Mouse (Mus musculus) midbrain, postnatal 0 days (tissue): ENCODE results near the gene Col5a1. TPM values are rescaled to one million over a fixed set of nuclear protein-coding genes. Genes with fewer than 3 reads are reported as not detected.

Source experiments
- ATAC-seq: fragments of 200-750 bp; cut with Nextera tagmentation; 2 replicates; pipeline ENCODE4 v1.8.0; 2017; ENCODE audit warnings: moderate number of reproducible peaks, mild to moderate bottlenecking, moderate TSS enrichment, moderate library complexity; ENCODE audit not compliant: low FRiP score
- DNase-seq: peaks from one replicate; pipeline ENCODE4 v3.0.0-alpha.2; 2015; ENCODE audit warnings: low spot score
- H3K27ac ChIP-seq: fragments of 300-500 bp; sonication (generic); 2 replicates; pipeline ENCODE4 v1.5.1; 2014; ENCODE audit warnings: low read depth, mild to moderate bottlenecking, low read length, mixed read lengths
- H3K27me3 ChIP-seq: fragments of 300-500 bp; sonication (generic); 2 replicates; pipeline ENCODE4 v1.6.1; 2014; ENCODE audit warnings: low read length, control low read depth, mixed read lengths; ENCODE audit not compliant: insufficient read depth
- H3K36me3 ChIP-seq: fragments of 300-500 bp; sonication (generic); 2 replicates; pipeline ENCODE4 v1.6.1; 2014; ENCODE audit warnings: low read length, control low read depth, mixed read lengths; ENCODE audit not compliant: insufficient read depth
- H3K4me1 ChIP-seq: fragments of 300-500 bp; sonication (generic); 2 replicates; pipeline ENCODE4 v1.6.1; 2014; ENCODE audit warnings: mild to moderate bottlenecking, control low read depth, antibody characterized with exemption, low read length, mixed read lengths; ENCODE audit not compliant: insufficient read depth
- H3K4me2 ChIP-seq: fragments of 300-500 bp; sonication (generic); 2 replicates; pipeline ENCODE4 v1.6.1; 2014; ENCODE audit warnings: low read depth, mild to moderate bottlenecking, low read length, mixed read lengths; ENCODE audit not compliant: poor library complexity, severe bottlenecking
- H3K4me3 ChIP-seq: fragments of 300-500 bp; sonication (generic); 2 replicates; pipeline ENCODE4 v1.5.1; 2014; ENCODE audit warnings: low read depth, mild to moderate bottlenecking, low read length, moderate library complexity
- H3K9ac ChIP-seq: fragments of 300-500 bp; sonication (generic); replicated peaks from 2 replicates; pipeline ENCODE4 v1.6.1; 2014; ENCODE audit warnings: mild to moderate bottlenecking, low read length, moderate library complexity, mixed read lengths; ENCODE audit not compliant: poor library complexity, severe bottlenecking
- H3K9me3 ChIP-seq: fragments of 300-500 bp; sonication (generic); 2 replicates; pipeline ENCODE4 v1.6.1; 2016; ENCODE audit warnings: low read length, control low read depth
- CTCF ChIP-seq: IDR thresholded peaks from 2 replicates; pipeline ENCODE4 v1.5.1; 2016; ENCODE audit warnings: antibody characterized with exemption, mild to moderate bottlenecking
- WGBS: fragments of 180-500 bp; shearing (Covaris S2); extraction: QIAGEN DNeasy Blood & Tissue Kit; methylation state at CpG from one replicate; pipeline ENCODE4 v1.1.7; 2014; 5-methylcytosine and 5-hydroxymethylcytosine counted together
- polyA plus RNA-seq: library from polyadenylated mRNA; unstranded; fragments of >200 nt; fragmentation: Nextera tagmentation; extraction: Ambion mirVana; gene quantifications from 2 replicates; pipeline ENCODE4 v1.2.1, GENCODE M21; 2015
- total RNA-seq: library from RNA; depleted of rRNA; stranded (reverse); fragments of >200 nt; gene quantifications from 2 replicates; pipeline ENCODE4 v1.2.3, GENCODE M21; 2014

Gene Col5a1
- total and polyA plus RNA-seq, 2 experiments from 2014 or later: 5.6 to 16.9 TPM

DNA sequence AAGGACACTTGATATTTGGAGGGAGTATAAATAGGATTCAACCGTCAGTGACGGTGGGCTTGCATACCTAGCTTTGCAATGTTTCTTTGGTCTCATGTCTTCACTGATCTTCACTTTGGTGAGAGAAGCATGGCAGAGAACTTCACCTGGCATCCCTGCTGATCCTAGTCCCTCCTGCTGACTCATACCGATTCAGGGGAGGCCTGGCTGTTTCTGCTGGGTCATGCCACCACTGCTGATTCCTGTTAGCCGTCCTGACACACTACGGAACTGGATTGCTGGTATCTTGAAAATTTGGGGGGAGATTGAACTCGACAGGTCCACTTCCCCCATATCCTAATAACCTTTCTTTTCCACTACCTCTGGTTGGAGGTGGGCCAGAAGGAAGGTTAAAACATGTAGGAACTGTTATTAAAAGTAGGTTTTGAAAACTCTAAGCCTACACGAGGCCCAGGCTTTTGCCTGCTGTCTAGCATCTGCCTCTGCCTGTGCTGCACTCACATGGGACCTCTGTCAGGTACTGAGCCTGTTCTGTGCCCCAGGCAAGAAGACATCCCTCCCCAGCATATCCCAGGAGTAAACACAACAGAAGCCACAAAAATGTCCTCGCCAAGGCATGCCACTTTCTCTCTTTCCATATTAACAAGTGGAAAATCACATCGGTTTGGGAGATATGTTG is 158.8 kb downstream of the Col5a1 start:
- H3K9ac ChIP-seq: no peak overlapping the region
- H3K4me2 ChIP-seq: no peak overlapping the region
- TF ChIP-seq CTCF: no peak
- no peaks in the 10 kb centered on the region for H3K36me3 ChIP-seq
- no peaks in the 10 kb centered on the region; the same call in 1 of the 2 replicates for H3K4me1 ChIP-seq
- ATAC-seq: no peak
- no peaks in the 10 kb centered on the region for H3K27me3 ChIP-seq
- no peak overlapping the region for H3K27ac ChIP-seq
- DNase-seq: no peak
- H3K9me3 ChIP-seq: no peaks in the 10 kb centered on the region
- WGBS: 85% methylated on average over 9 of the region's 9 CpGs
- H3K4me3 ChIP-seq: no peak overlapping the region

DNA sequence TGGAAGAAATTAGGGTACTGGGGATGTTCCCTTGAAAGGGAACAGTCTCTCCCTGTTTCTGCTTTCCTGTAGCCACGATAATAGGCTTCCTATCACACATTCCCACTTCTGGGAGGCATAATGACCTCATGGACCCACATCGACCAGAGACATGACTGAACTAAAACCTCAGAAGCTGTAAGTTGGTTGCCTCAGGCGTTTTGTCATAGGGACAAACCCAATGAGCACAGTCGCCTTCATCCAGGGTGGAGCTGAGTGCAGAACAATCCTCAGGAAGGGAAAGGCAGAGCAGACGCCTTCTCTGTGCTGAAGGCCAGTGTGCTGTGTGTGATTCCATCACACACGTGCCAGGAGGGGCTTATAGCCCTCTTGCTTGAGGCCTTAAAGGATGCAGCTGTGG is 160.1 kb downstream of the Col5a1 start:
- 77% methylated on average over 6 of the region's 6 CpGs for WGBS
- Histone ChIP-seq H3K27ac (no peak overlapping the region), H3K9ac (no peak overlapping the region), H3K27me3 (no peaks in the 10 kb centered on the region), H3K36me3 (no peaks in the 10 kb centered on the region), H3K4me2 (no peak overlapping the region), H3K4me3 (no peak overlapping the region), H3K4me1 (no peaks in the 10 kb centered on the region; the same call in 1 of the 2 replicates), H3K9me3 (no peaks in the 10 kb centered on the region)
- no peak for TF ChIP-seq CTCF
- DNase-seq (no peak), ATAC-seq (no peak)

DNA sequence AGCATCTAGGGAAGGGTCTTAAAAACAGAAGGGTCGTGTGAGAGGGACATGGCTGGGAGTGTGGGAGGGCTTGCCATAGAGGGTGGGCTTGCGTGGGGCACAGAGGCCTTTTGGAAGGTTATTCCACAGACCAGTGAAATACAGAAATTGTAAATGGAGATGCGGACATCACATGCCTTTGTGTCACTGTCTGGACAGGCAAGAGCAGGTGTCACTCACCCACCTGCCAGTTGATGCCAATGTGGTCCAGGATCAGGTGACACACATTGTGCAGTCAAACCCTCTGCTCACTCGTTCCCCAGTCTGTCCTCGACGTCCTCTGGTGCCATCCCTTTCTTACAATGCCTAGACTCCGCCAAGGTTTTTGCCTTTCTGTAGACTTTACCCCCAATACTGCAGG is 160.9 kb downstream of the Col5a1 start:
- H3K4me2 ChIP-seq: no peak overlapping the region
- 84% methylated on average over 7 of the region's 7 CpGs for WGBS
- no peak overlapping the region for H3K4me3 ChIP-seq
- H3K36me3 ChIP-seq: no peaks in the 10 kb centered on the region
- TF ChIP-seq CTCF: no peak
- no peaks in the 10 kb centered on the region for H3K9me3 ChIP-seq
- H3K9ac ChIP-seq: no peak overlapping the region
- no peaks in the 10 kb centered on the region; the same call in 1 of the 2 replicates for H3K4me1 ChIP-seq
- no peak for ATAC-seq
- no peaks in the 10 kb centered on the region for H3K27me3 ChIP-seq
- no peak for DNase-seq
- H3K27ac ChIP-seq: no peak overlapping the region

DNA sequence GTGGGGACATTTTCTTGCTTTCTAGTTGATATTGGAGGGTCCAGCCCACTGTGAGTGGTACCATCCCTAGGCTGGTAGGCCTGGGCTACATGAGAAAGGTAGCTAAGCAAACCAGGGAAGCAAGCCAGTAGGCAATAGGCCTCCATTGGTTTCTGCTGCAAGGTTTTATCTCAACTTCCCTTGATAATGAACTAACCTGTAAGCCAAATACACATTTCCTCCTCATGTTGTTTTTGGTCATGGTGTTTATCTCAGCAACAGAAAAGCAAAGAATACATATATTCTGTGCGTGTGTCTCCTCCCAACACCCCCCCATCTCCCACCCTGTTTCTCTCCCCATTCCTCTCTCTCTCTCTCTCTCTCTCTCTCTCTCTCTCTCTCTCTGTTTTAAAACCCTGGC is 173.7 kb downstream of the Col5a1 start:
- H3K27me3 ChIP-seq: no peaks in the 10 kb centered on the region
- H3K4me1 ChIP-seq: no peaks in the 10 kb centered on the region
- no peak overlapping the region for H3K27ac ChIP-seq
- 89% methylated on average over 1 of the region's 1 CpGs for WGBS
- no peak for ATAC-seq
- no peaks in the 10 kb centered on the region for H3K9me3 ChIP-seq
- no peaks in the 10 kb centered on the region for H3K36me3 ChIP-seq
- no peak overlapping the region for H3K4me2 ChIP-seq
- DNase-seq: no peak
- no peak overlapping the region for H3K4me3 ChIP-seq
- H3K9ac ChIP-seq: no peak overlapping the region
- no peak for TF ChIP-seq CTCF

DNA sequence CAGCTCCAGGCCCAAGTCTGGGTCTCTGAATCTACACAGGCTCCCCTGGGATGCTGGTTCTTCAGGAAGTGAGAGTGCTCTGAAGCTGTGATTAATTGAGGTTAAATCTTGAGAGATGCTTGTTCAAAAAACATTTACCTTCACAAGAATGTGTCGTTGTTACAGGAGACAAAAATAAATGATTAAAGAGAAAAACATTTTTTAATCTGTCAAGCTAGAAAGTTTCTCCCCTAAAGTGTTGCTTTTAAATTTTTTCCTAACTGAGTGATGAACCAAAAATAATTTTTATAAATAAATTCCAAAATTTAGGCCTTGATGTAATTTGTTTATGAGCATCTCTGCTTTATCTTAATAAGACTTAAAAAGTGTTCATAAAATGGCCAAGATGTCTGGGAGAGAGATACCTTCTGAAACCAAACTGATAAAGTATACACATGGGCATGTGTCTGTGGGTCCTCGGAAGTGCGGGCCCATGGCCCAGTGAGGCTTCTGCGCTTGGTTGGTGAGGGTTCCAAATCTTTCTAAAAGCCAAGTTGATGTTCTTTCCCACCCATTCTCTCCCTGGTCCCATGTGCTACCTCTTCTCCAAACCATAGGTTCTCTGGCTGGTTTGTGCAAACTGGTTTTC is 177.6 kb downstream of the Col5a1 start:
- no peaks in the 10 kb centered on the region for H3K36me3 ChIP-seq
- DNase-seq: no peak
- H3K27me3 ChIP-seq: no peaks in the 10 kb centered on the region
- no peak for ATAC-seq
- no peak for TF ChIP-seq CTCF
- H3K4me1 ChIP-seq: 0 out of 2 replicates have a peak, but pooled peaks cover 3% of the 10 kb centered on the region
- no peak overlapping the region for H3K4me2 ChIP-seq
- no peak overlapping the region for H3K9ac ChIP-seq
- no peak overlapping the region for H3K27ac ChIP-seq
- 88% methylated on average over 4 of the region's 4 CpGs for WGBS
- H3K4me3 ChIP-seq: no peak overlapping the region
- no peaks in the 10 kb centered on the region for H3K9me3 ChIP-seq

DNA sequence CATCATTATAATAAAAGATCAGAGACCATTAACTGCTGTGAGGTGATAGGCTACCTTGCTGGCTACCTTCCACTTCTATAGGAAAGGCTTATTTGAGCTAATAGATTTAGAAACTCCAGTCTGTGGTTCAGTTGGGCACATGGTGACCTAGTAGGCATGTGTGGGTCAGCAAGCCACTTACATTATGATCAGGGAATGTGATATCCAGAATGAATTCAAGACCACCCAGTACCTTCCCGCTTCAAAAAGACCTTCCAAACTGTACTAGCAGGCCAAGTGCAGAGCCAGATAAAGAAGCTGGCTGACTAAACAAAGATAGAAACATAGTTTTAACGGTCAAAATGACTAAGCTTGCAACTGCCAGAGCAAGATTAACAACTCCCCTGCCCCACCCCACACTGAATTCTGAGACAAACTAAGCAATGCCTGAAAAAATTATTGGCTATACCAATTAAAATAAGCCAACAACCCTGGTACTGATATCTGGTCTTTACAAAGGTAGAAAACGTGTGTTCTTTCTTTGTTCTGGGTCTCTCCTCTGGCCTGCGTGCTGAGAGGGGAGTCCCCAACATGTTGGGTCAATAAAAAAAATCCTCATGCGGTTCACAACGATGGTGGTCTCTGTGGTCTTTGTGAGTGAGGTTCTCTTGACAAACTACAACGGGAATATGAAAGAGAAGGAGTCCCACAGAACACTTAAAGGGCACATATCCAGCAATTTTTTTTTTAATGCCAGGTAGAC is 178.3 kb downstream of the Col5a1 start:
- H3K4me1 ChIP-seq: 0 out of 2 replicates have a peak, but pooled peaks cover 3% of the 10 kb centered on the region
- WGBS: 79% methylated on average over 7 of the region's 7 CpGs
- ATAC-seq: no peak
- no peak overlapping the region for H3K9ac ChIP-seq
- no peak for TF ChIP-seq CTCF
- H3K27ac ChIP-seq: no peak overlapping the region
- H3K4me3 ChIP-seq: no peak overlapping the region
- DNase-seq: no peak
- H3K36me3 ChIP-seq: no peaks in the 10 kb centered on the region
- no peaks in the 10 kb centered on the region for H3K27me3 ChIP-seq
- H3K4me2 ChIP-seq: no peak overlapping the region
- H3K9me3 ChIP-seq: no peaks in the 10 kb centered on the region
